Mouse (Mus musculus): ENCODE measurements around the gene Tmem248. TPM values are rescaled to one million over a fixed set of nuclear protein-coding genes. Genes with fewer than 3 reads are reported as not detected.

Gene Tmem248
- polyA plus RNA-seq, 1 experiment from 2014 or later, result 37.7 TPM

GRCm38 (mm10) chr5:130187383-130187782 lies 29.5 kb upstream of the Tmem248 start:
- H3K27me3 ChIP-seq (replicated peaks; ENCODE audit: low read depth, poor library complexity, severe bottlenecking), result no peaks in the 10 kb centered on the region
- no peaks in the 10 kb centered on the region for H3K4me1 ChIP-seq
- no peak overlapping the region for H3K27ac ChIP-seq (replicated peaks)
- no peak for DNase-seq (ENCODE audit: low spot score)
- WGBS, result 66% methylated on average over 7 of the region's 7 CpGs
- H3K9me3 ChIP-seq, result no peaks in the 10 kb centered on the region
- no peak overlapping the region for H3K4me3 ChIP-seq
- peaks cover 47% of the 10 kb centered on the region for H3K36me3 ChIP-seq (replicated peaks)

GRCm38 (mm10) chr5:130190909-130191308 lies 26.0 kb upstream of the Tmem248 start:
- Histone ChIP-seq H3K27ac (replicated peaks) (no peak overlapping the region), H3K4me3 (no peak overlapping the region), H3K9me3 (no peaks in the 10 kb centered on the region), H3K27me3 (replicated peaks; ENCODE audit: low read depth, poor library complexity, severe bottlenecking) (no peaks in the 10 kb centered on the region), H3K4me1 (peaks cover under 1% of the 10 kb centered on the region; the same call in 1 of the 2 replicates), H3K36me3 (replicated peaks) (peaks cover 77% of the 10 kb centered on the region)
- WGBS, result 94% methylated on average over 6 of the region's 6 CpGs
- DNase-seq (ENCODE audit: low spot score), result no peak

- no peaks in the 10 kb centered on the region for H3K9me3 ChIP-seq
- peaks cover 4% of the 10 kb centered on the region; the same call in 1 of the 2 replicates for H3K4me1 ChIP-seq
- H3K36me3 ChIP-seq (replicated peaks), result peaks cover 80% of the 10 kb centered on the region
- H3K27me3 ChIP-seq (replicated peaks; ENCODE audit: low read depth, poor library complexity, severe bottlenecking), result no peaks in the 10 kb centered on the region
- no peak for DNase-seq (ENCODE audit: low spot score)
- no peak overlapping the region for H3K4me3 ChIP-seq
- no peak overlapping the region for H3K27ac ChIP-seq (replicated peaks)
- 89% methylated on average over 6 of the region's 6 CpGs for WGBS
Observed at GRCm38 (mm10) chr5:130191865-130192264, 25.0 kb upstream of the Tmem248 start.

- H3K36me3 ChIP-seq (replicated peaks), result peaks cover 81% of the 10 kb centered on the region
- no peak for DNase-seq (ENCODE audit: low spot score)
- WGBS, result 81% methylated on average over 2 of the region's 2 CpGs
- H3K9me3 ChIP-seq, result no peaks in the 10 kb centered on the region
- H3K4me1 ChIP-seq, result peaks cover 4% of the 10 kb centered on the region; the same call in 1 of the 2 replicates
- no peak overlapping the region for H3K4me3 ChIP-seq
- no peaks in the 10 kb centered on the region for H3K27me3 ChIP-seq (replicated peaks; ENCODE audit: low read depth, poor library complexity, severe bottlenecking)
- no peak overlapping the region for H3K27ac ChIP-seq (replicated peaks)
Observed at GRCm38 (mm10) chr5:130192356-130192944, 24.4 kb upstream of the Tmem248 start.

- Histone ChIP-seq H3K27ac (replicated peaks) (no peak overlapping the region), H3K9me3 (no peaks in the 10 kb centered on the region), H3K4me3 (no peak overlapping the region), H3K4me1 (peaks cover 4% of the 10 kb centered on the region; the same call in 1 of the 2 replicates), H3K27me3 (replicated peaks; ENCODE audit: low read depth, poor library complexity, severe bottlenecking) (no peaks in the 10 kb centered on the region), H3K36me3 (replicated peaks) (peaks cover 84% of the 10 kb centered on the region)
- 88% methylated on average over 3 of the region's 3 CpGs for WGBS
- DNase-seq (ENCODE audit: low spot score), result no peak
Observed at GRCm38 (mm10) chr5:130193760-130194159, 23.1 kb upstream of the Tmem248 start.

- WGBS, result 91% methylated on average over 1 of the region's 1 CpGs
- no peak overlapping the region for H3K4me3 ChIP-seq
- H3K9me3 ChIP-seq, result no peaks in the 10 kb centered on the region
- no peak for DNase-seq (ENCODE audit: low spot score)
- peaks cover 4% of the 10 kb centered on the region; the same call in 1 of the 2 replicates for H3K4me1 ChIP-seq
- no peaks in the 10 kb centered on the region for H3K27me3 ChIP-seq (replicated peaks; ENCODE audit: low read depth, poor library complexity, severe bottlenecking)
- H3K36me3 ChIP-seq (replicated peaks), result peaks cover 84% of the 10 kb centered on the region
- H3K27ac ChIP-seq (replicated peaks), result no peak overlapping the region
Observed at GRCm38 (mm10) chr5:130196307-130196706, 20.6 kb upstream of the Tmem248 start.

- Histone ChIP-seq H3K36me3 (replicated peaks) (peaks cover 82% of the 10 kb centered on the region), H3K4me3 (no peak overlapping the region), H3K4me1 (peaks cover 4% of the 10 kb centered on the region; the same call in 1 of the 2 replicates), H3K9me3 (no peaks in the 10 kb centered on the region), H3K27ac (replicated peaks) (no peak overlapping the region), H3K27me3 (replicated peaks; ENCODE audit: low read depth, poor library complexity, severe bottlenecking) (no peaks in the 10 kb centered on the region)
- WGBS, result 86% methylated on average over 3 of the region's 3 CpGs
- DNase-seq (ENCODE audit: low spot score), result no peak
Observed at GRCm38 (mm10) chr5:130197454-130197853, 19.4 kb upstream of the Tmem248 start.

- Histone ChIP-seq H3K4me3 (no peak overlapping the region), H3K27ac (replicated peaks) (no peak overlapping the region), H3K4me1 (peaks cover 4% of the 10 kb centered on the region; the same call in 1 of the 2 replicates), H3K27me3 (replicated peaks; ENCODE audit: low read depth, poor library complexity, severe bottlenecking) (no peaks in the 10 kb centered on the region), H3K9me3 (no peaks in the 10 kb centered on the region), H3K36me3 (replicated peaks) (peaks cover 82% of the 10 kb centered on the region)
- no peak for DNase-seq (ENCODE audit: low spot score)
- 95% methylated on average over 7 of the region's 7 CpGs for WGBS
Observed at GRCm38 (mm10) chr5:130197981-130198380, 18.9 kb upstream of the Tmem248 start.

GRCm38 (mm10) chr5:130200233-130201029 lies 16.4 kb upstream of the Tmem248 start:
- peaks cover 4% of the 10 kb centered on the region; the same call in 1 of the 2 replicates for H3K4me1 ChIP-seq
- 90% methylated on average over 10 of the region's 10 CpGs for WGBS
- peaks cover 70% of the 10 kb centered on the region for H3K36me3 ChIP-seq (replicated peaks)
- H3K9me3 ChIP-seq, result no peaks in the 10 kb centered on the region
- no peak for DNase-seq (ENCODE audit: low spot score)
- no peak overlapping the region for H3K4me3 ChIP-seq
- H3K27ac ChIP-seq (replicated peaks), result no peak overlapping the region
- no peaks in the 10 kb centered on the region for H3K27me3 ChIP-seq (replicated peaks; ENCODE audit: low read depth, poor library complexity, severe bottlenecking)

GRCm38 (mm10) chr5:130203948-130204347 lies 12.9 kb upstream of the Tmem248 start:
- no peak for DNase-seq (ENCODE audit: low spot score)
- 89% methylated on average over 4 of the region's 4 CpGs for WGBS
- Histone ChIP-seq H3K4me1 (no peaks in the 10 kb centered on the region), H3K4me3 (no peak overlapping the region), H3K9me3 (no peaks in the 10 kb centered on the region), H3K27ac (replicated peaks) (no peak overlapping the region), H3K36me3 (replicated peaks) (peaks cover 76% of the 10 kb centered on the region), H3K27me3 (replicated peaks; ENCODE audit: low read depth, poor library complexity, severe bottlenecking) (no peaks in the 10 kb centered on the region)

GRCm38 (mm10) chr5:130204560-130204959 lies 12.3 kb upstream of the Tmem248 start:
- H3K4me3 ChIP-seq, result no peak overlapping the region
- no peak for DNase-seq (ENCODE audit: low spot score)
- H3K27me3 ChIP-seq (replicated peaks; ENCODE audit: low read depth, poor library complexity, severe bottlenecking), result no peaks in the 10 kb centered on the region
- H3K36me3 ChIP-seq (replicated peaks), result peaks cover 76% of the 10 kb centered on the region
- H3K4me1 ChIP-seq, result no peaks in the 10 kb centered on the region
- no peaks in the 10 kb centered on the region for H3K9me3 ChIP-seq
- no peak overlapping the region for H3K27ac ChIP-seq (replicated peaks)
- WGBS, result 87% methylated on average over 6 of the region's 6 CpGs

- 95% methylated on average over 3 of the region's 3 CpGs for WGBS
- no peaks in the 10 kb centered on the region for H3K4me1 ChIP-seq
- no peak overlapping the region for H3K27ac ChIP-seq (replicated peaks)
- no peak overlapping the region for H3K4me3 ChIP-seq
- no peaks in the 10 kb centered on the region for H3K9me3 ChIP-seq
- H3K27me3 ChIP-seq (replicated peaks; ENCODE audit: low read depth, poor library complexity, severe bottlenecking), result no peaks in the 10 kb centered on the region
- DNase-seq (ENCODE audit: low spot score), result no peak
- H3K36me3 ChIP-seq (replicated peaks), result peaks cover 76% of the 10 kb centered on the region
Observed at GRCm38 (mm10) chr5:130205441-130206023, 11.3 kb upstream of the Tmem248 start.
